Mouse (Mus musculus): ENCODE results near the gene Kcnk18.

Kcnk18 gene

DNA sequence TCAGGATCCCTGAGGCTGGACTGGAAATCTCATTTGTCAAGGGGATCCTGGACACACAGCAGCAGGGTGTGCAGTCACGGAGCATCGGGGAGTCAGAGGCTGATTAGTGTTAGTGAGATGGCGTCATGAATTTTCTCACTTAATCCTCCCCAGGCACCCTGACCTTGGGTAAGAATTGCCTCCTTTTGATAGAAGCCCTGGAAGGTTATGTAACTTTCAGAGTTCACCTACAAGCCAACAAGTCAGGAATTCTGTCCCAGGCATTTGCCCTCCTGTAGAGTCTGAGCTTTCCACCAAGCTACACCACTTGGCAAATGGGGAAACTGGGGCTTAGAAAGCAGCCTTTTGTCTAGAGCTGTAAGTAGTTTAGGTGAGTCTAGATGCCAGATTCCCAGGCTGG lies 2.1 kb downstream of the Kcnk18 start:
- DNase-seq (ENCODE audit: low read depth, low spot score), result no peak

DNA sequence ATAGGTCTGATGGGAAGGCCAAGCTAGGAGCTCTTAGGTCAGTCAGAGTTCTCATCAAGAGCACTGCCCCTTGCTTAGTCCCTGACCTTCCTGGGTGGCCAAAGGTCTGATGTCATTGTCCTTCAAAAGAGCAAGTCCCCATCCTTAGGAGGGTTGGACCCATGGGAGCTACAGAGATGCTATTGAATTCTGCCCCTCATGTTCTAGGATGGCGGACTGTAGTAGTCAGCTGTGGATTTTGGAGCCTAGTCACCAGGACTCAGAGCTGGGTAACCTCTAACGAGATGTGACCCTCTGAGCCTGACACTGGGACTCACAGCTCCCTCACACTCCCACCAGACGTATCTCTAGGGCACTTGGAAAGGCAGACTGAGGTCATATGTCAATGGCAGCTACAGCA lies 9.4 kb downstream of the Kcnk18 start:
- no peak for DNase-seq (ENCODE audit: low read depth, low spot score)

DNA sequence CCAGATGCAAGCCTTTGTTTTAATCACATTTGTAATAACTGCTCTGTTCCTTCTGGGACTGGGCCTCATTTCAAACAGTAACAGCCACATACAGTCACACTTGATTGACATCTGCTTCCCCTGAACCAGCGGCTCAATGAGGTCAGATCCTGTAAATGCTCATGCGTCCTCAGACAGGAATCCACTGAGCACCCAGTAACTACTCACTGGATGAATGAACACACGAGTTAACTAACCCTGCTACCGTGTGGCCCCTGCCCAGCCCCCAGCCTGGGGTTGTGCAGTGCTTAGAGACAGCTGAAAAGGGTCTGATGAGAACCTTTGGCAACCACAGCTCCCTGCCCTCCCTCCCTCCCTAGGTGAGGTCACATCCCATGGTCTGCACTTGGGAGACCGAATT lies 13.8 kb downstream of the Kcnk18 start:
- no peak for DNase-seq (ENCODE audit: low read depth, low spot score)

DNA sequence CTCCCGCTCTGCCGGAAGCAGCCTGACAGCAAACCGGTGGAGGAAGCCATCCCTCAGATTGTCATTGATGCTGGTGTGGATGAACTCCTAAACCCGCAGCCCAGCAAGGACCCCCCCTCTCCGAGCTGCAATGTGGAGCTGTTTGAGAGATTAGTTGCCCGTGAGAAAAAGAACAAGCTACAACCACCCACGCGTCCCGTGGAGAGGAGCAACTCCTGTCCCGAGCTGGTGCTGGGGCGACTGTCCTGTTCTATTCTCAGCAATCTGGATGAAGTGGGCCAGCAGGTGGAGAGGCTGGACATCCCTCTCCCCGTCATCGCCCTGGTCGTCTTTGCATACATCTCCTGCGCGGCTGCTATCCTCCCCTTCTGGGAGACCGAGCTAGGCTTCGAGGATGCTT lies 16.0 kb downstream of the Kcnk18 start:
- no peak for DNase-seq (ENCODE audit: low read depth, low spot score)

DNA sequence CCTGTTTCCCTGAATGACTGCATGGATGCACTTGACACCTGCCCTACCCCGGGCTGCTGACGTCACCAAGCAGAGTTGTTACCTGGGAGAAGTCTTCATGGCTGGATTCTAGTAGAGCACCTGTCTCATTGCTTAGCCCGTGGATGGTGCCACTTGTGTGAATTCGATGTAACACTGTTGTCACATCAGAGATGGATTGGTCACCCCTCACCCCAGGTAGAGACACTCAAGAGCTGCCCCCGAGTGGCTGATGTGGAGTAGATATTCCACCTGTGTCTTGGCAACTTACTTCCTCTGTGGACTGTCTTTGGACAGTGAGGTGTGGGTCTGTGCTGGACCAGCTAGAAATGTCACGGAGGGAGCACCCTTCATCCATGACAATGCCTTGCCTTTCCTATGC lies 17.0 kb downstream of the Kcnk18 start:
- DNase-seq (ENCODE audit: low read depth, low spot score), result no peak

DNA sequence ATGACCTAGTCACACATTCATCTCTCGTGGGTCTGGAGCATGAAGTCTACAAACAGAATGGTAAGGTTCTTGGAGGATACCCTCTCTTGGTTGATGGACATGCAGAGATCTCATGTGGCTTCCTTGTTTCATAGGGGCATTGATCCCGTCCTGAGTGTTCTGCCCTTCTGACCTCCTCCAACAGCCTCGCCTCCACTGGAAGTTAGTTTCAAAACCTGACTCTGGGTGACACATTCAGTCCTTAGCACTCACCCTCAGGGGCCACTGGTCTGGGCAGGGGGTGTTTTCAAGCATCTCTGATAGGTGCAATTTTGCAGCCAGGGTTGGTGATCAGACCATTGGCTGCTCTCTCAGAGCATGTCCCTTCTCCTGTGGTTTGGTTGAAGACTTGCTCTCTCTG lies 19.6 kb downstream of the Kcnk18 start:
- DNase-seq (ENCODE audit: low read depth, low spot score), result no peak

DNA sequence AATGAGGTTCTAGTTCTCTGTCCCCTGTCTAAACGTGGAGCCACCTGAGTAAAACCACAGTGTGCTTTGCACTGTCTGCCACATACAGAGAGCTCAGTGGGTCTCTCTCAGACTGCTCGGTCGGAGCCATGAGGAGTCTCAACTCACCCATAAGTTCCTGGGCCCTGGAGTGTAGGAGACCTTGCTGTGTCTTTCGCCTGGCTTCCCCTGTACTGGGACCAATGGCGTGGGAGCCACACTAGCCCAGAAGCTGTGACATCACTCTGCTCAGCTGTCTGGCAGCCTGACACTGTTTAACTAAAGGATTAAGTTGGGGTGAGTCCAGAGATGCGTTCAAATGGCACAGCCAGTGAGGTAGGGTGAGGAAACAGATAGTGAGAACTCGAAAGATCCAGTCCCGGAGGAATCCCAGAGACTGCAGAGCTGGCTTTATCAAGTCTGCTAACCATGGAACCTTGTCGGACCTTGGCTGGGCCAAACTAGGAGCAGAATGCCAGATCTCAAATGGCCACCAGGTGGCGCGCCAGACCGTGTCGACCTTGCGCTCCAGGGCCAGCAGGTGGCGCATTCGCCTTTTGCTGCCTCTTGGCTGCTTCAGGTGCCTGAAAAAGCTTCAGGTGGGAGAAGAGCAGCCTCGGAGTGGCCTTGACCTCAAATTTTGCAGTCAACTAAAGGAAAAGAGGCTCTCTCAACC lies 20.3 kb downstream of the Kcnk18 start:
- DNase-seq (ENCODE audit: low read depth, low spot score), result peak; percentile 86

DNA sequence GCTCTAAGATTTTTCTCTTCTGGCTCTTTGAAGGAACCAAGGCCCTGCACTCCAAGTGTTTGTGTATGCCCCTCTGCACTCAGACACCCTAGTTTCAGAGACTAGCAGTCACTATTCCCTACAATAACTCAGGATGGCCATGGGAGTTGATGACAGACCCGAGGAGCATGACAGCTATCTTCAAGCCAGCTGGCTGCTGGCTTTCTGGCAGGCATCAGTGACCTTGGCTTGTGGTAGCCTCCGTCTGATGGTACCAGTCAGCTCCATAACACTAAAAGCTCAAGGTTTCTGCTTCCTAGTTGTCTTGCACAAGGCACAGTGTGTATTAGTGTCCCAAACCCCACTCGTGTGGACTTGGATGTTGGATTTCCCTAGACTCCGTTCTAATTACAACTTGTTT lies 23.0 kb downstream of the Kcnk18 start:
- DNase-seq (ENCODE audit: low read depth, low spot score), result no peak

DNA sequence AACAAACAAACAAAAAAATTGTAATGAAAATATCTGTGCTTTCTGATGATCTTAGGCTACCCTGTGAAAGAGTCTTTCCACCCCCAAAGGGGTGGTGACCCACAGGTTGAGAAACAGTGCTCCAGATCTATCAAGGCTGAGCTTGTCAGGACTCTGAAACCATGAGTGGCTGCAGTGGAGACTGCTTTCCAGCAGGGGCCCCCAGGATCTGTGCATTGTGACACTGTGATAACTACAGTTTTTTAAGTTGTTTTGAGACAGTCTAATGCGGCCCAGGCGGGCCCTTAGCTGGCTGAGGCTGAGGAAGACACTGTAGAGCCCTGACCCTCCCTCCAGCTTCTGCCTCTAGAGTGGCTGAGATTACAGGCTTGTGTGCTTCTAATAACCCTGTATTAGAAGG lies 24.0 kb downstream of the Kcnk18 start:
- peak; percentile 13 for DNase-seq (ENCODE audit: low read depth, low spot score)

DNA sequence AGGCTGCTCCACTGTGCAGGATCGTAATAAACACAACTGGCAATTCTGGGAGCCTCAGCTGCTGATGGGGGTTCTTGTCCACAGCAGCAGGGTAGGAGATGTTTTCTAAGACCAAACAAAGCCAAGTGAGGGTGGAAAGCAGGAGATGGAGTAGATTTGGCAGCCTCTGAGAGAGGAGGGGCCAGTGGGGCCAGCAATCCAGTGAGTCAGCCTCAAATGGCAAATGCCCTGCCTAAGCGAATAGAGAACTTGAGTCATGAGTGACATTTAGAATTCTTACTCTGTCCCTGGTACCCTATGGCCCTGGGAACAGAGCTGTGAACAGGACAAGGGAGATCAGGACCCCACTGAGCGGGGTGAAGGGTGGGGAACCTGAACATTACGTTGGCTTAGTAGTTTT lies 29.1 kb downstream of the Kcnk18 start:
- peak; percentile 56 for DNase-seq (ENCODE audit: low read depth, low spot score)

DNA sequence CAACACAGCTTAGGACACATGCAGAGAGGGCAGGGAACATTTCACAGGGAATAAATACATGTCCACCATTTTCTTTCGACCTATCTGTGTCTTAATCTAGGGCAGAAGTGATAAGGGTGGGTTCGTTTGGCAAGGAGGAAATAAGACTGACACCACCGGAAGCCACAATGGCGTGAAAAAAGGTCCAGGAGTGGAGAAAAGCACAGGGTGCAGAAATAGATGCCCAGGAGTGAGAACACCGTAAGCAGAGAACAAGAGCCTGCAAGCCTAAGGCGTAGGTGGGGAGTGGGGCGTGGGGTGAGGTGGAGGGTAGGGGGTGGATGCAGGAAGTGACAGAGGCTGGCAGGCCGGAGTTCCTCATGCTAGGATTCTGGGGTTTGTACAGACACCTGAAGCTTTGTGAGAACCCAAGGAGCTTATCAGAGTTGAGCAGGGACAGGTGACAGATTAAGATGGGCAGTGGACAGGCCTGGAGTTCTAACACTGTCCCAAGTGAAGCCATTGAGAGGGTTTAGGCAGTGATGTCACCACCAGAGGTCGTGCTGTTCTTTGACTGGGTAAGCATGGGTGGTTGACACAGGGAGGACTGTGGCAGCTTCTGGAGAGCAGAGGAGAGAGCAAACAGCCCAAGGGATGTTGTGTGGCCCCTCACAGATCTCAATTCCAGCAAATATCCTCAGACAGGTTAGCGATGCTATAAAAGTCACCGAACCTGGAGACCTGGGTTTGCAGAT lies 29.7 kb downstream of the Kcnk18 start:
- DNase-seq (ENCODE audit: low read depth, low spot score), result no peak

DNA sequence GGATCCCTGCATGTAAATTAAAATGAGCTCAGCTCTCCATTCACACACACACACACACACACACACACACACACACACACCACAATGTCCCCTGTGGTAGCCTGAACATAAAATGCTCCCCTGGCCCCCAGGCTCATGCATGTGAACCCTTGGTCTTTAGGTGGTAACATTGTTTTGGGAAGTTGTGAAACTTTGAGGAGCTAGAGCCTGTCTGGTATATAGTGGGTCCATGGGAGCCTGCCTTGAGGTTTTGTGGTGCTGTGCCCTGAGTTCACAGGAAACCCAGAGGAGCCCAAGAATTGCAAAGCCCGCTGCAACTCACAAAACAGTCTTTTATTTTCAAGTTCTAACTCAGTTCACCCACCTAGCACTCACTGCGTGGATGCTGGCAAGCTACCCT lies 33.6 kb downstream of the Kcnk18 start:
- no peak for DNase-seq (ENCODE audit: low read depth, low spot score)

DNA sequence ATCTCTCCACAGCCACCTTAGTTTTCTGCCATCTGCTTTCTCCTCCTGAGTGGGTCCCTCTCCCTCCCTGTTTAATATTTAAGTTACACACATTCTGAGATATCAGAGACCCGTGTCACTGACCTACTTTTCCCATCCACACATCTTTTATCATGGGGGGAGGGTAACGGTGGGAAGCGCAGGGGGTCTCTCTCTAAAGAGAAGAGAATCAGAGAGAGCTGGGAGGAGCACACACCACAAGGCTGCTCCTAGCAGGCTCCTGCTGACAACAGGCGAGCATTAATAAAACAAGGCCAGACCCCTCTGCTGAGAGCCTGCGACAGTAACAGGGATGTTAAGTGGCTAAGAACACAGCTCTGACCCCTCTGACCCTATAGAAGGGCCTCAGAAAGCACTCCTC lies 40.6 kb downstream of the Kcnk18 start:
- no peak for DNase-seq (ENCODE audit: low read depth, low spot score)

DNA sequence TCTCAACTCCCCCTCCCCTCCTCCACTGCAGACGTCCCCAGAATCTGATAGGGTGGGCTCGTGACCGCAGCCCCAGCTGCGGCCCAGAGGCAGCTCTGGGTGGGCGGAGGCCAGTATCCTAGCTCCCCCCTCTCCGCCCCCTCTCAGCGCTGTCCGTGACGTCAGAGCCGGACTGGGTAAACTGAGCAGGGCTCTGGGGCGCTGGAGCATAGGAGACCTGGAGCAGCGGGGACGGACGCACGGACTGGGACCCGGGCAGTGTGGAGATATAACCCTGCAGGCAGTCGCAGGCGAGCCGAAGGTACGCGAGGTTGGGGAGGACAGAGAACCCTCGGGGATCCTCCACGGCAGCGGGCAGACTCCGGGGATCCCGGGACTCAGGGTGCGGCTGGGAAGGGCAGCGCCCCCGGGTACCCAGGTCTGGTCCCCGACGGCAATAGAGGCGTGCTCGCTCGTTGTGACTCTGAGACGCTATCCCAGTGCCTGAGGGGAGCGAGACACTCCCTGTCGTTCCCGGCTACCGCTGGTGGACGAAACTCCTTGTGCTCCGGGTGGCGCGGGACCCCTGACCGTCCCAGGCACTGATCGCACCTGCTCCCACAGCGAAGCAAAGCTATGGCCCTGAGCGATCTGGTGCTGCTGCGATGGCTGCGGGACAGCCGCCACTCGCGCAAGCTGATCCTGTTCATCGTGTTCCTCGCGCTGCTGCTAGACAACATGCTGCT lies 41.9 kb downstream of the Kcnk18 start, which contains the start of gene Slc18a2:
Slc18a2 (plus strand) TSS at position 179 of the 725 bp plus-strand sequence.
- no peak for DNase-seq (ENCODE audit: low read depth, low spot score)

DNA sequence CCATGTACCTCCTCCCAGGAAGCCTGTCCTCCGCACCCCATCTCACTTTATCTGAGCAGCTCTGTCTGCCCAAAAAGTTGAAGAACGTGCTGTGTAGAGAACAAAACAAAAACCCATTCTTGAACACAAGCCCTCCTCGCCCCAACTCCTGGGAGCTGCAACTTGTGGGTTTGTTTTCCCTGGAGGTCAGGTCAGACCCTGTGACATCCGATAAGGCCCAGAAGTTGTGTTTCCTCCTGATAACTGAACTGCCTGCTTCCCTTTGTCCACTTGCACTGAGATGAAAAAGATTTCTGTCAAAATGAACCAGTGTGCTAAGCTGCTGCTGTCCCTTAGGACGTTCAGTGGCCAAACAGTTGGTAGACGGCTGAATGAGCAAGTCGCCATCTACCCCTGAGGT lies 42.6 kb downstream of the Kcnk18 start:
- no peak for DNase-seq (ENCODE audit: low read depth, low spot score)

DNA sequence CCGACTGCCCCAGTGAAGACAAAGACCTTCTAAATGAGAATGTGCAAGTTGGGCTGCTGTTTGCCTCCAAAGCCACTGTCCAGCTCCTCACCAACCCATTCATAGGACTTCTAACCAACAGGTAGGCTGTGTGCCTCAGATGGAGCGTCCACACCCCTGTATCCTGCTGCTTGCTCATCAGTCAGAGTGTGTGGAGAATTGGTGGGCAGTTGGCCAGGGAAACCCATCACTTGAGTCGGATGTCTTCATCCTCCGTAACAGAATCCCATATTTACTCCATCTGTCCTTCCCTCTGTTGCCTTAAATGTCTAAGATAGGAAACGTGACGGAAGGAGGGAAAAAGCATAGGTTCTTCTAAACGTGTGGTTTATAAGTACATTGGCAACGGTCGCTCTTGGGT lies 44.2 kb downstream of the Kcnk18 start:
- DNase-seq (ENCODE audit: low read depth, low spot score), result no peak

DNA sequence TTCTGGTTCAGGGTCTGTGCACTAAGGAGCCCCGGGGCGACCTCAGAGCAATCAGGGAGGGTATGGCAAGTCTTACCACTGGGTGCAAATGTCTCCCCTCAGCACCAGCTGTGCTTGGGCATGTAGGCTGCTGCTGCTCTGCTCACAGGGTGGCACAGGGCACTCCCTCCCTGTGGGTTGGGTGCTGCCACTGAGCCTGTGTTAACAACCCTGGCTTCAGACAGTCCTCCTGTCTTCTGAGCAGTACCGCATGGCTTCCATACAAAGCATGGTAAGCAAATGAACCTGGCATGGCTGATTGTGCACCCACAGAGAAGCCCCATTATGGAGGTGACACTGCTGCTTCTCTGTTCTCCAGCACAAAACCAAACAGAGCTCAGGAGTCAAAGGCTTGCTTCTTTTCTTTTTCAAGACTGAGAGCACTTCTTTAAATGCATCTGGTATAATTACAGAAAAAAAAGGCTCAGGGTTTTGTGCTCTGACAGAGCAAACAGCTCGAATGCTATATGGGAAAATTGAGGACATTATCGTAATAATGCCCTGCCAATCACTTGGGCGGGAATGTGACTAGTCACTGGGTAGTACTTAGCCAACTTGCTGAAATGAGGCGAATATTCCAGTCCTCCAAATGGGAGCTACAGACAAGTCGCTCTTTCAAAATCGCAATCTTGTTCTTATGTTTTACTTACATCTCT lies 46.0 kb downstream of the Kcnk18 start:
- no peak for DNase-seq (ENCODE audit: low read depth, low spot score)

DNA sequence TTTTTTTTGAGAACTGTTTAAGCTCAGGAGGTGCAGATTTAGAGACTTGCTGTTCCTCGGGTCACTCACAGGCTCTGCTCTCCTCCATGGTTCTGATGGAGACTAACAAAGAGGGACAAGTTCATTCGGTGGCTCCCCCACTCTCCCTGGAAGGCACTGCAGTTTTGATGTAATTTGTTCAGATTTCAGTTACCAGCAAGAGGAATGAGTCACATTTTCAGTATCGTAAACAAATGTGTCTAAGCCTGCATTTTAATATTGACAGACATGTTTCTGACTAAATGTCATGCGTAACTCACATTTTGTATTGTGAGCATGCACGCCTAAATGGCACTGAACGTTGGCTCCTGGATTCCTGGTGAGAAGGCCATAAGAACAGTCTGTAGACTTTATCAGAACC lies 46.9 kb downstream of the Kcnk18 start:
- DNase-seq (ENCODE audit: low read depth, low spot score), result no peak

DNA sequence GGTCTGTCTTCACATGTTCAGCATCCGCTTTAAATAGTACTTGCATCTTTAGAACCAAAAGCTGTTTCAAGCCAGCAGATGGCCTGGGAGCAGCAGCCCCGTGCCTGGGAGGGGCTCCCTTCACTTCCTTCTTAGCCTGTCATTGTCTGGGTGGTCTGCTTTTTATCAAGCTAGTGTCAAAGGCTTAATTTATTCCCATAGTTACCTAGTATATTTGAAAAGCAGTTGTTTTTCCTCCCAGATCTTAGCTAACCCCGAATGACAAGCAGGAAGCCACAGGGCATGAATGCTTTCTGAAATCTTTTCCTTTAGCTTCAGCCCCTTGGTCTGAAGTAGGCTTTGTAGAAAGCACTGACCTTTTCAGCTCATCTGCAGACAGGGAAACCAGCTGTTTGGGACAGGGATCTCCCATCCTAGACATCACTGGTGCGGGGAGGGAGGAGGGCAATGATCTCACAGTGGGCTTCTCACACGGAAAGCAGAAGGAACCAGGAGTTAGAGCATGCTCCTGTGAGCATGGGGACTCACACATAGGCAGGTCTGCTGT lies 48.5 kb downstream of the Kcnk18 start:
- DNase-seq (ENCODE audit: low read depth, low spot score), result no peak

DNA sequence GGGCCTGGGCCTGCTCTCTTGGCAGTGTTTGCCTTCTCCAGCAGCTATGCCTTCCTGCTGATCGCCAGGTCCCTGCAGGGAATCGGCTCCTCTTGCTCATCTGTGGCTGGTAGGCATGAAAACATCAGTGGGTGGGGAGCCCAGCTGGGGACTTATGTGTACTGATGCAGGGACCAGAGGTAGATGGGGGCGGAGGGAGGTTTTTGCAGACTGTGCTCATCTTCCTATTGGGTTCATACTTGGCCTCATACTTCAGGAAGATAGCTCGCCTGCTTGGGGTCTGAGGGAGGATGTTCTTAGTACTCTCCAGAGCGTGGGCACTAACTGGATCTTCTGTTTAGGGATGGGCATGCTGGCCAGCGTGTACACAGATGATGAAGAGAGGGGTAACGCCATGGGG lies 54.2 kb downstream of the Kcnk18 start:
- DNase-seq (ENCODE audit: low read depth, low spot score), result no peak

DNA sequence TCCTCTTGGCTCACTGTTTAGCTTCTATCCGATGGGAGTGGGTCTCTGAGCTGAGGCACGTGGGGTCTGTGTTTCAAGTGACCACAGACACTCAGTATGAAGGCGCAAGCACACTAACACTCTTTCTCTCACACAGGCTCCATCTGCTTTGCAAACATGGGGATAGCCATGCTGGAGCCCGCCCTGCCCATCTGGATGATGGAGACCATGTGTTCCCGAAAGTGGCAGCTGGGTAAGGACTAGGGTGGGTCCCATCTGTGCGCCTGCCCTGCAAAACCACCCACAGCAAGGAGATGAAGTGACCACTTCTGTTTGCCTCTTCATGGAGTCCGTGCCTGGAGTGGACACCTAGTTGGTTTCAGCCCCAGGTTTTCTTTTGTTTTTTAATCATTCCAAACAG lies 57.3 kb downstream of the Kcnk18 start:
- no peak for DNase-seq (ENCODE audit: low read depth, low spot score)

DNA sequence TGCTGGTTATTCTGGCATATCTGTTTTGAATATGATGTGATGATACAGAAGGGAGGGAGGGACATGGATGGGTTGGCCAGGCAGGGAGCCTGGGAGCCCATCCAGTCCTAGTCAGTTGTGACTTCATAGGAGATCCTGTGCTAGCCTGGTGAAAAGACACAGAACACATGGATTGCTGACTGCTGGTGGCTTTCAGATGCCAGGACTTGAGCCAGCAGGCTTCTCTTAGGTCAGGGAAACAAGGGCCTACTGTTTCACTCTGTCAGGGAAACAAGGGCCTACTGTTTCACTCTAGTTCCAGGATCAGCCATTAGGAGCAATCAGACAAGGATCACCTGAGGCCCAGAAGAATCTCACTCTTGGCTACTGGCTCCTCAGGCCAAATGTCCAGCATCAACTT lies 61.8 kb downstream of the Kcnk18 start:
- no peak for DNase-seq (ENCODE audit: low read depth, low spot score)
